Mouse (Mus musculus) heart, adult 2 months (tissue): ENCODE data around the gene Gm49358.

ENCODE experiments used
- CTCF ChIP-seq: fragments of 200-600 bp; IDR thresholded peaks from 2 replicates; pipeline ENCODE4 v1.8.1; 2022; ENCODE audit warnings: antibody characterized with exemption, mild to moderate bottlenecking, moderate library complexity
- EP300 ChIP-seq: fragments of 200-500 bp; IDR thresholded peaks from 2 replicates; pipeline ENCODE4 v1.6.1; 2011; ENCODE audit warnings: low read depth, low read length, control low read depth; ENCODE audit not compliant: insufficient read depth
- POLR2A ChIP-seq: fragments of 200-500 bp; IDR thresholded peaks from 2 replicates; pipeline ENCODE4 v1.6.1; 2011; ENCODE audit warnings: mild to moderate bottlenecking, low read depth, low read length, control low read depth; ENCODE audit not compliant: insufficient read depth

- TF ChIP-seq EP300 (no peak), POLR2A (no peak), CTCF (no peak)
Measured at GRCm38 (mm10) chr10:86761236-86761635, 2.5 kb upstream of the Gm49358 start.
